Mouse (Mus musculus) spleen, adult 2 months (tissue): ENCODE measurements at regions not wholly inside any gene's neighbourhood (a gene's known extent, or its start where the extent isn't known, plus 50 kb on each side); places are given as distances from the start of the nearest gene placed in this dataset.

Experiments
- CTCF ChIP-seq: fragments of 200-500 bp; IDR thresholded peaks from 2 replicates; pipeline ENCODE4 v1.5.1; 2011; ENCODE audit warnings: mild to moderate bottlenecking, inconsistent platforms; ENCODE audit not compliant: insufficient read depth, insufficient read length, insufficient replicate concordance; ENCODE audit errors: extremely low read depth
- POLR2A ChIP-seq: fragments of 200-500 bp; IDR thresholded peaks from 2 replicates; pipeline ENCODE4 v1.6.1; 2011; ENCODE audit warnings: low read depth, low read length, inconsistent platforms

GRCm38 (mm10) chr2:30725601-30726489 lies 77.6 kb downstream of the 1700001O22Rik start:
- no peak for TF ChIP-seq POLR2A
- TF ChIP-seq CTCF: no peak
